Mouse (Mus musculus) hindbrain, embryonic 15.5 days (tissue): ENCODE results near the gene Olfr1513. TPM values are rescaled to one million over a fixed set of nuclear protein-coding genes. Genes with fewer than 3 reads are reported as not detected.
"Not testable (repeated sequence)": the region's sequence is repeated elsewhere in the genome, so short reads cannot be mapped to it uniquely, and the experiment has no call there.

Experiments
- ATAC-seq: fragments of 200-750 bp; cut with Nextera tagmentation; 2 replicates; pipeline ENCODE4 v1.8.0; 2017; ENCODE audit warnings: low read depth, moderate number of reproducible peaks, moderate TSS enrichment; ENCODE audit not compliant: low FRiP score
- H3K27ac ChIP-seq: fragments of 300-500 bp; sonication (generic); replicated peaks from 2 replicates; pipeline ENCODE4 v1.5.1; 2015; ENCODE audit warnings: mild to moderate bottlenecking, inconsistent platforms
- H3K27me3 ChIP-seq: fragments of 300-500 bp; sonication (generic); 2 replicates; pipeline ENCODE4 v1.6.1; 2015; ENCODE audit warnings: control low read depth, inconsistent platforms
- H3K36me3 ChIP-seq: fragments of 300-500 bp; sonication (generic); 2 replicates; pipeline ENCODE4 v1.6.1; 2015; ENCODE audit warnings: control low read depth, inconsistent platforms
- H3K4me1 ChIP-seq: fragments of 300-500 bp; sonication (generic); replicated peaks from 2 replicates; pipeline ENCODE4 v1.6.1; 2015; ENCODE audit warnings: control low read depth, inconsistent platforms
- H3K4me2 ChIP-seq: fragments of 300-500 bp; sonication (generic); 2 replicates; pipeline ENCODE4 v1.6.1; 2015; ENCODE audit warnings: moderate library complexity, mild to moderate bottlenecking, inconsistent platforms
- H3K4me3 ChIP-seq: fragments of 300-500 bp; sonication (generic); 2 replicates; pipeline ENCODE4 v1.5.1; 2015; ENCODE audit warnings: mild to moderate bottlenecking, inconsistent platforms
- H3K9ac ChIP-seq: fragments of 300-500 bp; sonication (generic); 2 replicates; pipeline ENCODE4 v1.6.1; 2015; ENCODE audit warnings: inconsistent platforms
- H3K9me3 ChIP-seq: fragments of 300-500 bp; sonication (generic); 2 replicates; pipeline ENCODE4 v1.6.1; 2016; ENCODE audit warnings: control low read depth, inconsistent platforms
- WGBS: fragments of 180-500 bp; shearing (Covaris S2); methylation state at CpG from one replicate; pipeline ENCODE4 v1.1.7; 2015; 5-methylcytosine and 5-hydroxymethylcytosine counted together
- polyA plus RNA-seq: library from polyadenylated mRNA; unstranded; fragments of >200 nt; fragmentation: Nextera tagmentation; extraction: Ambion mirVana; gene quantifications from 2 replicates; pipeline ENCODE4 v1.2.1, GENCODE M21; 2015

Olfr1513 gene
- polyA plus RNA-seq, 1 experiment from 2014 or later, result not detected

- 89% methylated on average over 3 of the region's 3 CpGs for WGBS
- peak overlapping the region; percentile 69 for H3K4me2 ChIP-seq
Observed at GRCm38 (mm10) chr14:52303517-52303916, 52.7 kb downstream of the Olfr1513 start.

More at GRCm38 (mm10) chr14:52303517-52303916, 52.7 kb downstream of the Olfr1513 start:
- Histone ChIP-seq H3K4me1 (peaks cover 13% of the 10 kb centered on the region), H3K36me3 (peaks cover 18% of the 10 kb centered on the region), H3K4me3 (peak overlapping the region; percentile 79; the same call in 1 of the 2 replicates)
- not testable (repeated sequence) for H3K27me3 ChIP-seq, H3K9ac ChIP-seq, ATAC-seq, H3K27ac ChIP-seq, H3K9me3 ChIP-seq

Other genes starting within 250 kb of the Olfr1513 start
- 47.9 and 52.4 TPM in 2 replicates for gene Rpgrip1, start 245.7 kb downstream of the Olfr1513 start, polyA plus RNA-seq
- 36.0 and 45.1 TPM in 2 replicates for gene Supt16, start 159.0 kb downstream of the Olfr1513 start, polyA plus RNA-seq
- 36.4 and 38.7 TPM in 2 replicates for gene Chd8, start 98.6 kb downstream of the Olfr1513 start, polyA plus RNA-seq
- gene Tox4, start 77.3 kb downstream of the Olfr1513 start, polyA plus RNA-seq, result 52.2 and 54.0 TPM in 2 replicates
- gene Rab2b, start 76.9 kb downstream of the Olfr1513 start, polyA plus RNA-seq, result 54.5 and 59.0 TPM in 2 replicates
- 46.0 and 49.5 TPM in 2 replicates for gene Mettl3, start 51.3 kb downstream of the Olfr1513 start, polyA plus RNA-seq
- 41.6 and 45.9 TPM in 2 replicates for gene Sall2, start 27.6 kb downstream of the Olfr1513 start, polyA plus RNA-seq
- gene Olfr1512, start 22.8 kb upstream of the Olfr1513 start, polyA plus RNA-seq, result 0.10 and 0.22 TPM in 2 replicates
- gene Olfr1511, start 41.0 kb upstream of the Olfr1513 start, polyA plus RNA-seq, result 0.25 and 0.26 TPM in 2 replicates
- not detected in 2 replicates for gene Olfr1510, start 58.0 kb upstream of the Olfr1513 start, polyA plus RNA-seq
- gene Olfr1509, start 86.6 kb upstream of the Olfr1513 start, polyA plus RNA-seq, result not detected in 2 replicates
- gene Olfr1508, start 111.1 kb upstream of the Olfr1513 start, polyA plus RNA-seq, result not detected in 2 replicates
- gene Olfr1507, start 139.3 kb upstream of the Olfr1513 start, polyA plus RNA-seq, result not detected in 2 replicates